Mouse (Mus musculus): ENCODE results near the gene Gm10260.

Gm10260 gene

DNA sequence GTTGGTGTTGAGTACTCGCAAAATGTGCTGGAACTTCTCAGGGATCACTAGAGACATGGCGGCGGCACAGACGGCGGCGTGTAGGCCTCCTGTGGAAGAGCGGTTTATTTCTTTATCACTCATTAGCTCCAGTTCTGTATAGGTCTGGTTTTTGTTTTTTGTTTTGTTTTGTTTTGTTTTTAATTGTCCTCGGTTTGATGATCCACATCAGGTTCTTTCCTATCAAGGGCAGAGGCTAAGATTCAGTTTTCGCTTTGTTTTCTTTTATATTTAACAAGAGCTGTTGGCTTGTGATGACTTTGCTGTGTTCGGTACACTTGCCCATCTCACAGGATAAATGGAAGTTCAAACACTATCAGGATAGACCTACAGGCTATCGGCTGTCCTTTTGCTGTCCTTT lies at the start of gene Gm10260:
Gene Gm10260 (minus strand): TSS at position 101 of the 400 bp plus-strand sequence.
- in situ Hi-C loops (cut with MboI, MseI), result no loop called here

DNA sequence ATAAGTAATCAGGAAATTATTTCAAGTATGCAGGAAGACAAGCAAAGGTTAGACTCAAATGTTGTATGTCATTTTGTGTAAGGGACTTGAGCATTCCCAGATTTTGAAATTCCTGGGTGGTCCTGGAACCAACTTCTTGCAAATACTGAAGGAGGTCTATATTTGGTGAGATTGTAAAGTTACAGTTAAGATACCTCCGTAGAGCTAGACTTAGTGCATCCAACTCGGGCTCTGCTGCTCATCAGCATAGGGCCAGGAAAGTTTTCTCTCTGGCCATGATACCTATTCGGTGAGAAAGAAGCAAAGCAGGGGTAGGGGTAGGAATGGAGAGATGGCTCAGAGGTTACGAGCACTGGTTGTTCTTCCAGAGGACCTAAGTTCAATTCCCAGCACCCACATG lies 49.4 kb upstream of the Gm10260 start:
- in situ Hi-C loops (cut with MboI, MseI), result no loop called here

DNA sequence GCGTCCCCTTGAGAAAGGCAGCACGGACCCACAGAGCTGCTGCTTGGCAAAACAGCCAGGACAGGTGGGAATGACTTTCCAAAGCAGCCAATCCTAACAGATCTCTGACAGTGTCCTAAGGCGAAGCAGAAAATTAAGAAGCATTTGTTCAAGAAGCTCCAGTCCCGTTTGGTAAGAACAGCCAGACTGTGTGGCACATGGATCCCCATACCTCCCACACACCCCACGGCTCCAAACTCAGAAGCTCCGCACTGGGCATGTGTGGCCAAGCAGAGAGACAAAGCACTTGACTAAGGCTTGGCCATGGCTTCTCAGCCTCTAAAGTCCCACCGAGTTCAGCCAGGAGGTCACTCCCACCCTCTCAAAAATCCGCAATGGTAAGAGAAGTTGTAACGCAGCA lies 45.5 kb upstream of the Gm10260 start:
- in situ Hi-C loops (cut with MboI, MseI), result no loop called here

DNA sequence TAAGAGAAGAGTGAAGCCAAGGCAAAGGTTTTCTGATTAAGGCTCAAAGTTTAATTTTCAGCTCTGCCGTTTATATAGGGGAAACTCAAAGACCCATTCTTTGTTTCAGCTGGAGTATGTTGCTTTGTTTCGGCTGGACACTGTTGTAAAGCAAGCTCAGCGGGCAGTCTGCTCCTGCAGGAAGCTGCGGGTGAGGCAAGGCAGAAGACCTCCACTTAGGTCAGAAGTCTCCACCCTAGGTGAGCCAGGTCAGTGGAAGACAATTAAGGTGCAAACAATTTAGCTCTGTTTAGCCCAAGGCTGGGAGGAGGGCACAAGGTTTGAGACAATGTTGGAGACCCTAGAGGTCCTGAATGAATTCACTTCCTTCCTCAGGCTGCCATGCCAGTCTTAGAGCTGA lies 42.0 kb upstream of the Gm10260 start:
- in situ Hi-C loops (cut with MboI, MseI), result no loop called here

DNA sequence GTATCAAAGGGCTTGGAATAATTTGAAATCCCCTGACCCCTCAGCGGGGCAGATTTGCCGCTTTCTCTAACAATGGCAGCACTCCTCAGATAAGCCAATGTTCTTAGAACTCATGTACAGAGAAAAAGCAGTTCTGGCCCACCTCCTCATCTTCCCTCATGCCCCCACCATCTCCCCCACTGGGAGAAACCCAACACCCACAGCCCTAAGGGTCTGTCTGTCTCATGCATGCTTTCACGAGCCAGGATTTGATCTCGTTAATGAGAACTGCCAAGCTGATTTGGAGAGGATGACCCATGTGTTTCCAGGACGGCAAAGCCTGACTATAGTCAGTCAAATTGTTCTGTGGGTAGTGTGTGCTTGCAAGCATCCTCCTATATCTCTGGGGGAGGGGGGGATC lies 37.0 kb upstream of the Gm10260 start:
- in situ Hi-C loops (cut with MboI, MseI), result no loop called here

DNA sequence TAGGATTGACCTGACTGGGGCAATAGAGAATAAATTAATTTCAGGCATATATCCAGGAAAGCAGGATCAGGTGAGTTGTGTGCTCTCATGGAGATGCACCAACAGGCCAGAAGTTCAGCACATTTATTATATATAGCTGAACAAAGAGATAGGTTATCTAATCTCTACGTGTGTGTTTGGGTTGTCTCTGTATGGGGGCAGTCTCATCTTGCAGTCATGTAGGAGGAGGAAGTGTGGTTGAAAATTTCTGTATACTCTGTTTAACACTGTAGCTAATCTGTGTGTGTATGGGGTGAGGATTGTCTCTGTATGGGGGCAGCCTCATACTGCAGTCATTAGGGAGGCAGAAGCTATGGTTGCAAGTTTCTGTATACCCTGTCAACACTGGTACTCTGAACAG lies 34.3 kb upstream of the Gm10260 start:
- in situ Hi-C loops (cut with MboI, MseI), result no loop called here

DNA sequence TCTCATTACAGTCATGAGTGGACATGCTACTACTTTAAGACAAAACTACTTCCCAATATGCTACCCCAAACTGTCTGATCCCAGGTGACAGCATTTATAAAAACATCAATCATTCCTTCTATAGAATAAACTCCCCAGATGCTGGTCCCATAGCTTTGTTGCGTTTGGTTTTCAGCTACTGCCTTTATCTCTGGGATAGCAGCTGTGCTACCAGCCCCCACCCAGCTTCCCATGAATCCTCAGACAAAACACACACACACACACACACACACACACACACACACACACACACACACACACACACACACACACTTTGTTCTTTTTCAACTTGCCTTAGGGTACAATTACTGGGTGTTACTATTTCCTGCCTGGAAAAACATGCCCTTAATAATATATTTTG lies 33.5 kb upstream of the Gm10260 start:
- in situ Hi-C loops (cut with MboI, MseI), result no loop called here

DNA sequence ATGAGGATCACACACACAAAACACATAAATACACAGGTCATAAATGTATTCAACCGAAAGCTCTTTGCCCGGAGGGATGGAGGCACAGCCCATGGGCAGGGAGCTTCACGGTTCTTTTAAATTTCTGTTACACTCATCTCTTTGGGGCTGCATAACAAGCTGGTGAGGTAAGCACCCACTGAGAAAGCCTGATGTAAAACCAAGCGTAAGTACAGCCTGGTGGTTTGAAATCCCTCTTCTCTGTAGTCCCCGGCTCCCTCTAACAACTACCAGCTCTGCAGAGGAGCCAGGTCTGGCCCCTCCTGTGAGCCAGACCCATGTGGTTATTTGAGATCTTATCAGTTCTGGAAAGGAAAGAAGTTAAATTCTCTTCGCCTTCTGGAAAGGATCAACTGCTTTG lies 31.2 kb upstream of the Gm10260 start:
- in situ Hi-C loops (cut with MboI, MseI), result no loop called here

DNA sequence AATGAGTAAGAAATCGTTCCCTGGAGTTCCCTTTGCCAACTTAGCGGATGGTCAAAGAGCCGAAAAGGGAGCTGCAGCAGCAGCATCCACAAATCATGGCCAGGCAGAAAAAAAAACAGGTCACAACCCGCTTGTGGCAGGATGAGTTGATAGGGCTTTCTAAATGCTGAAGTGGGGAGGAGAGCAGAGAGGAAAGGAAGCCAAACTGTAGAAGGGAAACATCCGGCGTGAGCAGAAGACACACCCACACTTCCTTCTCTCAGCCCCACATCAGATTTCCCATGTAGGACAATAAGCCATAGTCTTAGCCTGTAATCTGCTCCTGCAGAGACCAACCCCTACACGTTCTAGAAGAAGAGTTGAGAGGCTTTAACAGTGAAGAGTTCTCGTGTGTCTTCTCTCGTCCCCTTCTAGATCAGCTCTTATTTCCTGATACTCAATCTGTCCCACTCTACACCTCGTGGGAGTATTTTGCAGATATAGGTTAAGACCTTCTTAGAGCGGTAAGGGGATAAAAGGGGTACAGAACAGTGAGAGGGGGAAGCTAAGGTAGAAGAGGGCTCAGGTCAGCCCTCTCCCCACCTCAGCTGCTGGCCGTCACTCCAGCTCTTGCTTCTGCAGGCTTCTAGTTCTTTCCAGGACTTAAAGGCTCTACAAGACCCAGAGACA lies 29.5 kb upstream of the Gm10260 start:
- in situ Hi-C loops (cut with MboI, MseI), result no loop called here

DNA sequence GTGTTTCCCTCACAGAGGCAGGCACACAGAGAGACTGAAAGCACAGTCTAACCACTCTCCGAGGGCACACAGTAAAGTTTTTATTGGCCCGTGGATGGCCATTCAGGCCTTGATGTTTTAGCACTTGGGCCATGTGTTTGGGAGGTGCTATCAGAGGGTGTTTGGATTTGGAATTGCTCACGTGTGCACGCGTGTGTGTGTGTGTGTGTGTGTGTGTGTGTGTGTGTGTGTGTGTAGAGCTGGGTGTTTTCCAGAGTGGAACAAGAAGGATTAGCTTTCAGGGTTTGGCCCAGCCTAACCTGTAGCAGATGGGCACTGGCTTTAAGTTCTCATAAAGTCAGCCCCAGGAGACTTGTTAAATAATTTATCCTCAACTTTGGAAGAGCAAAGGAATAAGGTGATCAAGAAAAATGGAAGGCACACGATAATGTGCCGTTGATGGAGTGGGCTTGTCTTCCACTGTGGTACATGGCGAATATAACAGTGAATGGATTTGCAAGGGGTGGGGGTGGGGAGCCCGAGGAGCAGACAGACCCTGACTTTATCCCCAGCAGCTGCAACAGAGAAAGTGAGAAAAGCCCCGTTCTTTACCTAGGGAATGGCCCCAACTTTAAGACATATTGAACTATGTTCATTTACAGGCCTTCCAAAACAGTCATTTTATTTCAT lies 24.9 kb upstream of the Gm10260 start:
- in situ Hi-C loops (cut with MboI, MseI), result no loop called here

DNA sequence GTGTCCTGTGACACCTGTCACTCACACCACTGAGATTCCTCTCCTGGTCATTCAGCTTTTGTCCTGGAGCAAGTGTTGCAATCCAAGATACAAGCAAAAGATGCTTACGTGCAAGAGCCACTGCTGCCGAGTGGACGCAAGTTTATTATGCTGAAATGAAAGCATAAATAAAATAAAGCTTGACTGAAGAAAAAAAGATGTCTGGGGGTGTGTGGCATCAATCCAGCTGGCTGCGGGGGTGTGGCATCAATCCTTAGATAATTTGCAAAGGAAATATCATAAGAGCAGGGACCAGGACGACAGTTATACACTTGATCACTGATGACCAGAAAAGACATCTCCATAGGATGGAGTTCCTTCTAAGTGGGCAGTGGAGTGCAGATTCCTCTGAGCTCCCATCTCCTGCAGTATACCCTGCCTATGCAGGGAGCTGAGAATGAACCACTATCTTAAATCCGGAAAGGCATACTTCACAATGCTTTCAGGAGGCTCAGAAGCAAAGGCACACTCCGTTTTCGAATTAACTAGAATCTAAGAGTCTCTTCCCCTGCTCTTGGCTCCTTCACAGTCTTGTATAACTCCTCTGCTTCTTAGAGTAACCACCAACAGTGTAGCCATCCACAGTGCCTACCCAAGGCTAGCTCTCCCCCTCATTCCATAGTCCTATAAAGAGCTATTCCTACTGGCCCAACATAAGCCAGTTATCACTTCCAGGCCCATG lies 23.2 kb upstream of the Gm10260 start:
- in situ Hi-C loops (cut with MboI, MseI), result no loop called here

DNA sequence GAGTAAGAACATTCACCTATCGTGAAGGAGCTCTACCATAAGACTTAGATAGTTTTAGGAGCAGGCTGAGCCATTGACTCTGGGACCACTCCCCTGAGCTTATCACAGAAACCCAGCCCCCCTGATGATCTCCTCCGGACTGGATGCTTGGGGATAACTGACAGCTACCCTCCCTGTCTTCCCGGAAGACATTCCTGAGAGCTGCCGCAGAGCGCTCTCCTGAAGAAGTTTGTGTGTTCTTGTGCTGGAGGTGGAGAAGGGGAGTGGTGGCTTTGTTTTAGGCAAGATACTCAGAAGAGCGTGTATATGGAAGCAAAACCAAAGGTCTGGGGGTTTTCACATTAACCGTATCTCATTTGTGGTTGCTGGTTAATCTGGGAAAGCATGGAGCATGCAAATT lies 21.6 kb upstream of the Gm10260 start:
- in situ Hi-C loops (cut with MboI, MseI), result no loop called here

DNA sequence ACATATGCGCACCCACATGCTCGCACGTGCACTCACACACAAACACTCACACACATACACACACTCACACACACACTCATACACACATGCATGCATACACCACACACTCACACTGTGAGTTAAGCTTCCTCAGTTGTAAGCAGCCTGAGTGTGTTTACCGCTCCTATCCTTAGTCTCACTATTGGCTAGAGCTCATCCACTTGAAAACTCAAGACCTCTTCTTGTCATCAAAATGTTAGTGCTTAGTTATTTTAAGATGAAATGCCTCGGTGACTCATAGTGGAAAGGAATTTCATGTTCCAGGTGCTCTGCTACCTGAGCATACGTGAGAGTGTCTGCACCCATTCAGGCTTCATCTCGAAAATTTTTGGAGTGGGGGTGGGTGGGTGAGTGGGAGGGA lies 21.2 kb upstream of the Gm10260 start:
- in situ Hi-C loops (cut with MboI, MseI), result no loop called here

DNA sequence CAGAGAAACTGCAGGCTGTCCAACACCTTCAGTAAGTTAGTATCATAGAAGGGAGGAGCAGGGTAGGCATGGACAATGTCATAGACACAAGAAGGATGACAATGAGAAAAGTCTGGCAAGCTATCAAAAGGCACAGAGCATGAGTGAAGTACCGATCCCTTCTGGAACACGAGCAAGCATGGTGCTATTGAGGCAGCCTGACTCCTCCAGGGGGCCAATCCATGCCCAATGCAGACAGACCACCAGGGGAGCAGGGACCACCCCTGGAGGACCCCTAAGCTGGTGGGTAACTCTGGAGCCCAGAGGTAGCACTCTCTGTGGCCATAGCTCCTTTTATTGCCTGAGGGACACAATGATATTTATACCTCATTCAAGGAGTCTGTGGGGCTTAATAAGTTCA lies 20.1 kb upstream of the Gm10260 start:
- in situ Hi-C loops (cut with MboI, MseI), result no loop called here

DNA sequence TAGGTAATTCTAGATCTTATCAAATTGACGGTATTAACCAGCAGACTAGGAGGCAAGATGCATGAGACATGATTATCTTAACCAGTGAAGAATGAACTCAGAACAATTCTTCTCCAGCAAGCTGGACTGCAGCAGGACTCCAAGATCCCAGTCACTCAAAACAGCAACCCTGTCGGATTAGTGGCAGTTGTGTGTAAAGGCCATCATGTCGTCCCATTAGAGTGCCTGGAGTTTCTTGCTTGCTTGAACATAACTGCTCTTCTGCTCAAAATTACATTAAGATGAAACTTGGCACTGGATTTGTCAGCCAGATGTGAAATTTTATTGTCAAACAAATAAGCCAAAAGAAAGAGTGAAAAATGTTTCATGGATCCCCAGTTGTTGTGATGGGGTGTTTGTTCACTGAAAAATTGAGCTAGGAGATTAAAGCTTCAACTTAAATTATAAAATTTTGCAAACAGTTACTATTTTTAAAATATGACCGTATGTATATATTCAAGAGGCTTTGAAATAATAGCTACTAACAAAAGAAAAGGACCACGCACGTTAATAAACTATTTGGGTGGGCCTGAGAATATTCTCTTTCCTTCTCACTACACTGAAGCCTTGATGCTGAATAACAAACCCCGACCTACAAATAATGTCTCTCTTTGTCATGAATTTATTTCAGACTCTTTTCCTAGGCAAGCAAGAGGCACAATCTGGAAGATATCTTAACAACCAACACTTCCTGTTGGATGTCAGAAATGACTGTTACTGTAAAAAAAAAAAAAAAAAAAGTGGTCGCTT lies 19.4 kb upstream of the Gm10260 start:
- in situ Hi-C loops (cut with MboI, MseI), result no loop called here

DNA sequence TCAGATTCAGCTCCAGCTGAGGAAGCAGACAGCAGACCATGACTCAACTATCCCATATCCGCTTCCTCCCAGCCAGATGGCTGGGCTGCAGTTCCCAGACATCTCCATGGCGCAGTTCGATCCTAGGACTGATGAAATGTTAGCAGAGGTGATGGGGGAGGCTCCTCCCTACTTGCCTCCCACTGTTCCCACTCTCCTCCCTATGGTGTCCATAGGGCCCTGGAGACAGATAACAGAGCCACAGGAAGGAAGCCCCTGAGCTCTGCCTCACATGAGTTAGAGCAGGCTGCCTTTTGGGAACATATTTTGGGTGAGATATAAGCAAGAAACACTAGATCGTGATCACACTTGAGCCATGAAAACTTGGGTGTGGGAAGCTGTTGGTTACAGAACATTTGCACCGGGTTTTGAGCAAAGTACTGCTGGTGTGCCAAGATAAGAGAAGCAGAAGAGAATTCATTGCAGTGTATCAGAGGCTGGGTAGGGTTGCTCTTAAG lies 18.3 kb upstream of the Gm10260 start:
- in situ Hi-C loops (cut with MboI, MseI), result no loop called here

DNA sequence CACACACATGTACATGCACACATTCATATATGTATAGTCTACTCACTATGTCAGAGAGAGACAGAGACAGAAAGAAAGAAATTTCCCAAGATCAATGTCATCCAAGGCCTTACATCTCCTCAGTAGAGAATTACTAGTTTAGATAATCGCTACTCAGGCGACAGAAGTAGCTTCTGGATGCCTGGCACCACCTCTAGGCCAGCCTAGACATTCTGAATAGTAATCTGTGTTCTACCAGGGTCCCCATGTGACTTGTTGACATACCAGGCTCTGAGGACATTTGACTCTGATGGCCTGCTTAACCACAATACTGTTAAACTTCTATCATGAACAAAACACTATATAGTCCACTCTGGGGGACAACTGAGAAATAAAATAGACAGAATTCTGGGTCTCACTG lies 17.2 kb upstream of the Gm10260 start:
- in situ Hi-C loops (cut with MboI, MseI), result no loop called here

DNA sequence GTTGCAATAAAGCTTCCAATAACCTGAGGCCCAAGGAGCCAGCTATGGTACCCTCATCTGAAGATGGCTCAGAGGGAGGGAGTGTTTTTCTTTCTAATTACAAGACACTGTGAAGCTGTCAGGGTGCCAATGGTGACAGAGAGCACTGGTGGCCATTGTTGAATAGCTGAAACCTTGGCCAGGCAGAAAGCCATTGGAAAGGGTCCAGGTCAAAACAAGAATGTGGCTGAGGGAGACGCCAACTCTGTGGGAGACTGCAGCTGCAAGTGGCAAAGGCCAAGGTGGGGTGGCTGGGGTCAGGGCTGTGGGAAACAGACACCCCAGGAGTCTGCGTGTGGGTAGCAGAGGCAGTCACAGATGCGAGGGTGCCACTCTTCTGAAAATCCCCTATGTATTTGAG lies 16.3 kb upstream of the Gm10260 start:
- in situ Hi-C loops (cut with MboI, MseI), result no loop called here

DNA sequence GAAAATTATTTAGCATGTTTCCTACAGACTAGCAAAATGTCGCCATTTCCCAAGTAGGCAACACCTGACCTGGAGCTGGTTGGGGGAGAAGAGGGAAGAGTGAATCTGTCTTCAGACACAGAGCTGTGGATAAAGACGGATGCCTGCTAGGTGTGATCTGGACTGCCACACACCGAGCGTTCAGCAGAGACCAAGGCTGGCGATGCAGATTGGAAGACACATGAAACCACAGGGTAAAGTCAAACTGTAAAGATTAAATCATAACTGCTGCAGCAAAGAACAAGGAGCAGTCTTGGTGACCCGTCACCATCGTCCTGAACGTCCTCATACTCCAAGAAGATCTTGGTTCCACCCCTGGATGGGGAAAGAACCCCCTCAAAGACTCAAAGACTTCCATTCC lies 15.5 kb upstream of the Gm10260 start:
- in situ Hi-C loops (cut with MboI, MseI), result no loop called here

DNA sequence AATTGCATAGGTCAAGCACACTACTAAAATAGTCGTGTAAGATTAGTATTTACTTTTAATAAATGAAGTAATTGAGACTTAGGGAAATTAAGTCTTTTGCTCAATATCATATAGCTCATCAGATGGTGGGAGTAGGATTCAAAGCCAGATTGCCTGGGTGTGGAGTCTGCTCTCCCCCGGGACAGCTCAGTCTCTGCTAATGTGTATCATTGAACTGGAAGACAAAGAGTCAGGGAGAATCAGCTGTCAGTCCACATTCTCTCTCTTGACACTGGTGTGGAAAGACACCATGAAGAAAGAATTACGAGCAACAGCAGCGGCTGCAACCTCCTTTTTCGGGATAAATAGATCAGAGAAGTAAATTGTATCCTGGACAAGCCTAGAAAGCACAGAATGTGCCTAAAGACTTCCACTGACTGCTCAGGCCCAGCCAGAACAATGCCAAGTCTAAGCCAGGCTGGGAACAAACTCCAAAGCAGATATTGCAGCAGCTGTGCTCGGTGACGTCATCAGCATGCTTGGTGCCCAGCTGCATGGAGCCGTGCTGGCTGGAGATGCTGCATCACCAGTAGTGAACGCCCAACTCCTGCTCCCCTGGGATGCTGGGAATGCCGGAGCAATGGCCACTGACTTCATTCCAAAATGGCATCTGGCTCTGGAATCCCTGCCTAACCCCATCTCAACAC lies 14.5 kb upstream of the Gm10260 start:
- in situ Hi-C loops (cut with MboI, MseI), result no loop called here

DNA sequence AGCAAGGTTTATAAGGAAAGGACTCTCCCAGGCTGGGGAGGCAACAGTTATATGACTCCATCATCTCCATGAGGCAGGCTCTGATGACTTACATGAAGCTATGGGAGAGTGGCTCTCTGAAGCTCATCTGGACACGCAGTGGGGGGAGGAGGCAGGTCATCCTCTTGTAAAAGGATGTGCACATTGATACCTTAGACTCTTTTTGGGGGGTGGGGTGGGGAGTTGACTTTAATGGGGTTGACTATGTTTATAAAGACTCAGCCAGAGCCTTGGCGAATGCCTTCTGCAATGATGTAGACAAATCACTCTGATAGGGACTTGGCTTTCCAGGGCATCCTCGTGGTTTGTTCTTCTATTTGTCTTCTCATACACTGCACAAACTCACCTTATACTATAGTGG lies 8.8 kb upstream of the Gm10260 start:
- in situ Hi-C loops (cut with MboI, MseI), result no loop called here

DNA sequence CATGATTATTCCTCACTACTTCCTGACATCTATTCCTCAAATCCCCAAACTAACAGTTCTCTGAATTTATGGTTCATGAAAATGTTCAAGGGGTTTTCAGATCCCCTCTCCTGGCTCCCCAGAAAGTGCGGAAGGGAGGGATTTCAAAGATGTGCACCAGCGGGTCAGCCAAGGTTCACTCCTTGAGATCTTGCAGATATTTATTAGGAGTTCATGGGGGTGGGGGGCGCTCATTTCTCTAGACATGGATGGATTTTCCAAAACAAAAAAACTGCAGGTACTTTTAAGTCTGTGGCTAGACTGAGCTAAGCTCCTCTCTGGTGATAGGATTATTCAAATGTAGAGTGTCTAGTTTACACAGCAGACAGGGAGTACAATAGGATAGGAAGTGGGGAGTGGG lies 8.4 kb upstream of the Gm10260 start:
- in situ Hi-C loops (cut with MboI, MseI), result no loop called here
